Comparison of ENCODE assay signal across 20 mouse cellular contexts in genomic region chr5:117691271-117691670, GRCm38 (mm10).
DNase-seq lines count a peak whose midpoint lies in the region; ATAC-seq and TF ChIP-seq lines count a peak whose summit lies in the region.
"Had no signal": no experiment of that assay in that cellular context is flagged by ENCODE, and none has a peak within 500 bp of the region (broad histone marks: within the 10 kb centered on the region; RNA-seq: fewer than 3 reads in every experiment).

No protein-coding gene starts in this region.

- no peaks in the 10 kb centered on the region for H3K36me3 ChIP-seq in hindbrain, embryonic 13.5 days
- H3K36me3 ChIP-seq: embryonic facial prominence, embryonic 15.5 days; forebrain, embryonic 12.5 days; heart, embryonic 15.5 days; limb, embryonic 15.5 days; neural tube, embryonic 13.5 days; stomach, embryonic 15.5 days had no signal

- H3K4me1 ChIP-seq in olfactory bulb, adult 2 months (ENCODE audit: control insufficient read depth, insufficient read depth, low read length), result peaks cover 77% of the 10 kb centered on the region
- peaks cover 10% of the 10 kb centered on the region for H3K4me1 ChIP-seq in hindbrain, embryonic 13.5 days (replicated peaks)
- H3K4me1 ChIP-seq: embryonic facial prominence, embryonic 15.5 days; heart, embryonic 15.5 days; limb, embryonic 15.5 days had no signal

- H3K4me3 ChIP-seq in olfactory bulb, adult 2 months (ENCODE audit: insufficient read depth, low read depth, low read length), result no peak overlapping the region
- no peak overlapping the region for H3K4me3 ChIP-seq in hindbrain, embryonic 13.5 days
- H3K4me3 ChIP-seq: embryonic facial prominence, embryonic 15.5 days; forebrain, embryonic 12.5 days; gastrocnemius, adult 2 months; heart, embryonic 15.5 days; limb, embryonic 15.5 days; neural tube, embryonic 13.5 days; stomach, embryonic 15.5 days had no signal

- no peak for TF ChIP-seq POLR2A in olfactory bulb, adult 2 months (IDR thresholded peaks at IDR 0.05; ENCODE audit: insufficient read depth, low read depth, low read length)

- H3K4me2 ChIP-seq in hindbrain, embryonic 13.5 days, result no peak overlapping the region
- H3K4me2 ChIP-seq: embryonic facial prominence, embryonic 15.5 days; forebrain, embryonic 12.5 days; heart, embryonic 15.5 days; limb, embryonic 15.5 days; neural tube, embryonic 13.5 days; stomach, embryonic 15.5 days had no signal

- peak; percentile 55 to 62 for DNase-seq in layer of hippocampus, adult 8-10 months (ENCODE audit: low spot score in 2 of 2)
- DNase-seq in layer of hippocampus, postnatal 25 days (ENCODE audit: extremely low spot score in 1 of 2, low spot score in 1 of 2), result no peak
- peak; percentile 15 to 46 for DNase-seq in frontal cortex, postnatal 25 days (ENCODE audit: low spot score in 2 of 2)
- DNase-seq in adrenal gland, postnatal 25 days, result no peak
- DNase-seq: cerebellum, postnatal 10 days; gastrocnemius, adult 2 months; heart, adult 18-20 months; kidney, adult 2 months; liver, postnatal 0 days; lung, postnatal 14 days had no signal

- 29% methylated on average over 7 of the region's 7 CpGs for WGBS in olfactory bulb, adult 2 months
- WGBS in hindbrain, embryonic 13.5 days, result 75% methylated on average over 7 of the region's 7 CpGs

- H3K9ac ChIP-seq in hindbrain, embryonic 13.5 days, result no peak overlapping the region
- H3K9ac ChIP-seq: embryonic facial prominence, embryonic 15.5 days; forebrain, embryonic 12.5 days; heart, embryonic 15.5 days; limb, embryonic 15.5 days; liver, postnatal 0 days; neural tube, embryonic 13.5 days; stomach, embryonic 15.5 days had no signal

- peak overlapping the region; percentile 93; the same call in 1 of the 2 replicates for H3K27ac ChIP-seq in olfactory bulb, adult 2 months (ENCODE audit: insufficient read depth, low read depth, low read length)
- H3K27ac ChIP-seq in hindbrain, embryonic 13.5 days, result no peak overlapping the region
- H3K27ac ChIP-seq: embryonic facial prominence, embryonic 15.5 days; forebrain, embryonic 12.5 days; gastrocnemius, adult 2 months; heart, embryonic 15.5 days; limb, embryonic 15.5 days; neural tube, embryonic 13.5 days; stomach, embryonic 15.5 days had no signal

- ATAC-seq in frontal cortex, adult (ENCODE audit: low TSS enrichment), result peak; percentile 79
- ATAC-seq in hindbrain, embryonic 13.5 days (ENCODE audit: low FRiP score), result no peak
- ATAC-seq: liver, postnatal 0 days; Patski had no signal

- 0 out of 2 replicates have a peak, but pooled peaks cover 2% of the 10 kb centered on the region for H3K27me3 ChIP-seq in hindbrain, embryonic 13.5 days
- H3K27me3 ChIP-seq: embryonic facial prominence, embryonic 15.5 days; forebrain, embryonic 12.5 days; heart, embryonic 15.5 days; limb, embryonic 15.5 days; neural tube, embryonic 13.5 days; stomach, embryonic 15.5 days had no signal

- no peak for TF ChIP-seq CTCF in olfactory bulb, adult 2 months (IDR thresholded peaks at IDR 0.05; ENCODE audit: insufficient read depth, low read depth, low read length)

- H3K9me3 ChIP-seq in hindbrain, embryonic 13.5 days, result no peaks in the 10 kb centered on the region
- H3K9me3 ChIP-seq: embryonic facial prominence, embryonic 15.5 days; forebrain, embryonic 12.5 days; heart, embryonic 15.5 days; limb, embryonic 15.5 days; neural tube, embryonic 13.5 days; stomach, embryonic 15.5 days had no signal

Comparison
In these comparisons a context has a peak if more than half of its experiments do, and no peak if none do; other contexts are left out.
1. DNase-seq: peak in layer of hippocampus, adult 8-10 months (2 of 2) and frontal cortex, postnatal 25 days (2 of 2); none in layer of hippocampus, postnatal 25 days (0 of 2) and adrenal gland, postnatal 25 days (single experiment).